8 mouse cellular contexts compared by ENCODE assay signal in the genomic region with DNA sequence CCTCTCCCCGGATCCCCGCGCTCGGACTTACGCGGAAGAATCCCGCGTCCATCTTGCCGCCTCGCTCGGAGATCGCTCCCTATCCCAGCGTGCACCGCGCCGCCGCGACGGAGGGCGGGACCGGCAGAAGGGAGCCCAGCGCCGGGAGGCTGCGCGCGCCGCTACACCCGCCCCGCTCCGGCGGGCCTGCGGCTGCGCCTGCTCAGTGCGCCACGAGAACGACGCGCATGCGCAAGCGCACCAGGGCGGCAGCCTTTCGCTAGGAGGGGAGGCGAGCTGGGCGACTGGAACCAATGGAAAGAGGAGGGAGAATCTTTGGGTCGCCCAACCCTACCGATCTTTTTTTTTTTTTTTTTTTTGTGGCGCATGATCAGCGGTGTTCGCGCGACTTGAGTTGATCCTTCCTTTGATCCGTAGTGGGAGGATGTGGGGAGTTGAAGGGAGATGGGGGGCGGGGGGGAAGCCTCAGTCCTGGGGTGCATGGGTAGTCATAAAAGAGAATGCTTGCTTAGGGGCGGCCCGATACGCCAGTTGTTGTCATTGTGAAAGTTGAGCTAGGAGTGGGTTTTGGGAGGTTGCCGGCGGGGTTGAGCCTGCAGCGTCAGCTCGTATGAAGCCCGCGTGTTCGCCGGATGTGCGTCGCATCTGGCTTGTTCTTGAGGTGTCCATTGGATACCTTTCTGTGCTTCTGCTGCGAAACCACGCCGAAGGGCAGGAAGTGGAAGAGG. TPM values are rescaled to one million over a fixed set of nuclear protein-coding genes. Genes with fewer than 3 reads are reported as not detected.
DNase-seq lines count a peak whose midpoint lies in the region; ATAC-seq and TF ChIP-seq lines count a peak whose summit lies in the region.

Srrm1 (minus strand) TSS at position 256 of the 728 bp plus-strand sequence.

- H3K27ac ChIP-seq in embryonic facial prominence, embryonic 13.5 days, result peak within 1 kb of the TSS; percentile 98
- H3K27ac ChIP-seq in kidney, adult 2 months (ENCODE audit: insufficient read depth, low read depth, low read length), result peak within 1 kb of the TSS; percentile 97
- H3K27ac ChIP-seq in limb, embryonic 12.5 days, result peak within 1 kb of the TSS; percentile 98
- H3K27ac ChIP-seq in midbrain, embryonic 15.5 days, result peak within 1 kb of the TSS; percentile 93
- H3K27ac ChIP-seq in spleen, adult 2 months (ENCODE audit: insufficient read depth, low read length), result peak within 1 kb of the TSS; percentile 87

- peak within 1 kb of the TSS; percentile 81 for H3K4me2 ChIP-seq in embryonic facial prominence, embryonic 13.5 days
- H3K4me2 ChIP-seq in limb, embryonic 12.5 days, result peak within 1 kb of the TSS; percentile 86
- H3K4me2 ChIP-seq in midbrain, embryonic 15.5 days, result peak within 1 kb of the TSS; percentile 64

- H3K9ac ChIP-seq in embryonic facial prominence, embryonic 13.5 days, result peak within 1 kb of the TSS; percentile 99
- H3K9ac ChIP-seq in limb, embryonic 12.5 days (replicated peaks), result peak within 1 kb of the TSS; percentile 97
- peak within 1 kb of the TSS; percentile 87 for H3K9ac ChIP-seq in midbrain, embryonic 15.5 days

- WGBS in embryonic facial prominence, embryonic 13.5 days, result under 1% methylated on average over 69 of the region's 69 CpGs
- under 1% methylated on average over 69 of the region's 69 CpGs for WGBS in kidney, adult 2 months
- 0% methylated on average over 68 of the region's 69 CpGs for WGBS in limb, embryonic 12.5 days
- under 1% methylated on average over 68 of the region's 69 CpGs for WGBS in midbrain, embryonic 15.5 days
- under 1% methylated on average over 69 of the region's 69 CpGs for WGBS in spleen, adult 2 months

- ATAC-seq in embryonic facial prominence, embryonic 13.5 days (ENCODE audit: insufficient number of reproducible peaks, insufficient read depth, low FRiP score, low TSS enrichment, low read depth), result peak; percentile 94
- ATAC-seq in limb, embryonic 12.5 days (ENCODE audit: insufficient number of reproducible peaks, insufficient read depth, low FRiP score, low TSS enrichment, low read depth), result peak; percentile 91
- ATAC-seq in midbrain, embryonic 15.5 days (replicated peaks), result peak; percentile 96

- TF ChIP-seq POLR2A in kidney, adult 2 months (IDR thresholded peaks at IDR 0.05; ENCODE audit: low read depth, low read length), result peak; percentile 56
- TF ChIP-seq POLR2A in spleen, adult 2 months (IDR thresholded peaks at IDR 0.05; ENCODE audit: low read depth, low read length), result peak; percentile 73

- no peaks in the 10 kb centered on the region for H3K9me3 ChIP-seq in embryonic facial prominence, embryonic 13.5 days
- no peaks in the 10 kb centered on the region for H3K9me3 ChIP-seq in limb, embryonic 12.5 days
- H3K9me3 ChIP-seq in midbrain, embryonic 15.5 days, result no peaks in the 10 kb centered on the region

- peaks cover 22% of the 10 kb centered on the region for H3K36me3 ChIP-seq in embryonic facial prominence, embryonic 13.5 days
- no peaks in the 10 kb centered on the region for H3K36me3 ChIP-seq in kidney, adult 2 months (ENCODE audit: control insufficient read depth, insufficient read depth, low read length)
- peaks cover 19% of the 10 kb centered on the region; the same call in 1 of the 2 replicates for H3K36me3 ChIP-seq in limb, embryonic 12.5 days
- 0 out of 2 replicates have a peak, but pooled peaks cover 6% of the 10 kb centered on the region for H3K36me3 ChIP-seq in midbrain, embryonic 15.5 days (replicated peaks)
- H3K36me3 ChIP-seq in spleen, adult 2 months (ENCODE audit: control insufficient read depth, insufficient read depth, low read length), result no peaks in the 10 kb centered on the region; the same call in 1 of the 2 replicates

- DNase-seq in 3134 (ENCODE audit: extremely low read depth, insufficient read length, low spot score), result peak; percentile 98
- peak; percentile 99 to 100 for DNase-seq in adrenal gland, postnatal 36 days
- peak; percentile 98 to 100 for DNase-seq in heart, adult 18-20 months
- peak; percentile 99 for DNase-seq in kidney, adult 2 months
- peak; percentile 93 to 98 for DNase-seq in spleen, adult 2 months (ENCODE audit: low read depth in 1 of 2, low spot score in 2 of 2)

- no peaks in the 10 kb centered on the region for H3K27me3 ChIP-seq in embryonic facial prominence, embryonic 13.5 days
- no peaks in the 10 kb centered on the region for H3K27me3 ChIP-seq in kidney, adult 2 months (replicated peaks; ENCODE audit: control insufficient read depth, insufficient read depth, low read length)
- no peaks in the 10 kb centered on the region for H3K27me3 ChIP-seq in limb, embryonic 12.5 days
- H3K27me3 ChIP-seq in midbrain, embryonic 15.5 days (replicated peaks), result no peaks in the 10 kb centered on the region
- no peaks in the 10 kb centered on the region for H3K27me3 ChIP-seq in spleen, adult 2 months (ENCODE audit: control insufficient read depth, insufficient read depth, low read length)

- H3K4me3 ChIP-seq in embryonic facial prominence, embryonic 13.5 days, result peak within 1 kb of the TSS; percentile 98
- H3K4me3 ChIP-seq in kidney, adult 2 months (ENCODE audit: insufficient read depth, low read depth, low read length), result peak within 1 kb of the TSS; percentile 79
- peak within 1 kb of the TSS; percentile 97 for H3K4me3 ChIP-seq in limb, embryonic 12.5 days (replicated peaks)
- peak within 1 kb of the TSS; percentile 78 for H3K4me3 ChIP-seq in midbrain, embryonic 15.5 days
- peak within 1 kb of the TSS; percentile 82 for H3K4me3 ChIP-seq in spleen, adult 2 months (ENCODE audit: extremely low read depth, insufficient read depth, insufficient read length)

- peaks cover 20% of the 10 kb centered on the region for H3K4me1 ChIP-seq in embryonic facial prominence, embryonic 13.5 days
- peaks cover 23% of the 10 kb centered on the region for H3K4me1 ChIP-seq in kidney, adult 2 months (ENCODE audit: control insufficient read depth, insufficient read depth, low read length)
- peaks cover 15% of the 10 kb centered on the region for H3K4me1 ChIP-seq in limb, embryonic 12.5 days (replicated peaks)
- peaks cover 22% of the 10 kb centered on the region for H3K4me1 ChIP-seq in midbrain, embryonic 15.5 days
- peaks cover 10% of the 10 kb centered on the region for H3K4me1 ChIP-seq in spleen, adult 2 months (ENCODE audit: control insufficient read depth, insufficient read depth, insufficient read length)

- no peak for TF ChIP-seq CTCF in kidney, adult 2 months (conservative IDR thresholded peaks at IDR 0.05; ENCODE audit: insufficient read depth, insufficient read length, low read depth, low read length)
- TF ChIP-seq CTCF in spleen, adult 2 months (IDR thresholded peaks at IDR 0.05; ENCODE audit: extremely low read depth, insufficient read depth, insufficient read length, insufficient replicate concordance), result no peak

RNA-seq across cellular contexts. Expression of gene Srrm1, which starts in this region (rescaled TPM):
- total RNA-seq in adrenal gland, postnatal 36 days (2021), result 100 to 1,000 TPM; 101 to 125 TPM
- 300 and 316 TPM in 2 replicates for polyA plus RNA-seq in embryonic facial prominence, embryonic 13.5 days (2015; fragmentation: Nextera tagmentation; extraction: Ambion mirVana)
- 10 to 100 TPM; 45.3 to 60.2 TPM for total RNA-seq in heart, adult 18-20 months (2021)
- 17.1 and 21.6 TPM in 2 replicates for polyA plus RNA-seq in kidney, adult 2 months (2012; rRNA removed)
- 260 and 298 TPM in 2 replicates for polyA plus RNA-seq in limb, embryonic 12.5 days (2016; fragmentation: Nextera tagmentation; extraction: Ambion mirVana)
- polyA plus RNA-seq in midbrain, embryonic 15.5 days (2015; fragmentation: Nextera tagmentation; extraction: Ambion mirVana), result 169 and 185 TPM in 2 replicates
- 21.1 and 22.2 TPM in 2 replicates for polyA plus RNA-seq in spleen, adult 2 months (2012; rRNA removed)

Comparison
In these comparisons a context has a peak if more than half of its experiments do, and no peak if none do; other contexts are left out.
1. Peak in every context shown above with its lines: DNase-seq, ATAC-seq, H3K4me3 ChIP-seq and H3K27ac ChIP-seq.